Mouse (Mus musculus) frontal cortex, postnatal 25 days (tissue): ENCODE data around the gene Klk1.
"Not testable (repeated sequence)": the region's sequence is repeated elsewhere in the genome, so short reads cannot be mapped to it uniquely, and the experiment has no call there.

Experiments used
- DNase-seq, 2 experiments: peaks; one replicate each; pipeline ENCODE4 v3.0.0; 2022; ENCODE audit warnings: low spot score in 2 of 2

Klk1 gene

DNA sequence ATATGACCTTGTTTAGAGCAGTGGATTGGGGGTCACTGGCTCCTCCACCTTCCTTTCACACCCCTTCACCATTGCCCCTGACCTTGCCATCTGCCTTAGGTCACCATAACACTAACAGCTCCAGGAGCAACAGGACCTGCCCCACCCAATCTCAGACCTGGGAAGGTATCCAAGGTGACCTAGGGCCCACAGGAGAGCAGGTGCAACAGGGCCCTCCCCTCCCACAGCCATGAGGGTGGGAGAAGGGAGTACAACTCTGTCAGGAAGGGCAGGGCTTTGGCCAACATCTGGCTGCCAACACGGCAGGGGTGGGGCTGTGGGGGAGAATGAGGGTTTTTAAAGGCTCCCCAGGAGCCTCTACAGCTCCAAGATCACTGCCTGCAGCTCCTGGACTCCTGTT lies at the start of gene Klk1:
Gene Klk1, plus strand, starts transcription at position 285 of the 400 bp plus-strand sequence.
- DNase-seq, result no peak

DNA sequence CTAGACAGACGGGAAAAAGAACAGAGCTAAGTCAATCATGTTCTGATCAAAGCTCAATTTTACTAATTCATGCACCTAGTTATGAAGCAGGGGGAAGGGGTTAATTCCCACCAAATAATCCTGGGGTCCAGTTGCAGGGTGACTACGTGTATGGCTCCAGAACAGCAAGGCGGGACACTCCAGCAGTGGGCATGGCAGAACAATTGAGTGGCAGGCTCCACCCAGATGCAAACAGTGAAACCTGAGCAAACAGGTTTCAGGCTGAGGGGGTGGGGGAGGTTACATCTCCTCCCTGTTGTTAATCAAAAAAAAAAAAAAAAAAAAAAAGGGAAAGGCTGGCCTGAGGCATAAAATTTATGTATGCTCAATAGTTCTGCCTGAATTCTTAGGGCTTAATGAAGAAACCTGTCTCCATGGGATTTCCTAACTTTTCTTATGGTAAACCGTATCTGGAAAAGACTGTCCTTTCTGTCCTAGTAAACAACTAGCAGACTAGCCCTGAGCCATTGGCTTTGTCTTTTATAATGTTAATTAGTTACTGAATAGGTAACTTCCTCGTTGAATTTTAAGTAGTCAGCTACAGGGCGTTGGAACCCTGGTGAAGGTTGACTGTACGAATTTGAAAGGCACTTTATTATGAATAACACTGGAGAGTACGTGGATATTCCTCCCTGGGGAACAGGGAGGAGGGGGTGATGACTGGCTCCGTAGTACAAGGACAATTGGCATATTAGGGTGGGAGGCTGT lies 45.7 kb upstream of the Klk1 start:
- DNase-seq, result no peak

DNA sequence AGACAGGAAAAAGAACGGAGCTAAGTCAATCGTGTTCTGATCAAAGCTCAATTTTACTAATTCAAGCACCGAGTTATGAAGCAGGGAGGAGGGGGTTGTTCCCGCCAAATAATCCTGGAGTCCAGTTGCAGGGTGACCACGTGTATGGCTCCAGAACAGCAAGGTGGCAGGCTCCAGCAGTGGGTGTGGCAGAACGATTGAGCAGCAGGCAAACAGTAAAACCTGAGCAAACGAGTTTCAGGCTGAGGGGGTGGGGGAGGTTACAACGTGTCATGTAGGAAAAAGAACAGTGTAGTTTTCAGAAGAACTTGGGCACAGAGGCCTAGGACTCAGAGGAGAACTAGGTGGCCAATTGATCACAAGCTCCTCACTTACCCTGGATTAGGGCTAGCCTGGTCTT lies 38.6 kb upstream of the Klk1 start:
- not testable (repeated sequence) for DNase-seq

DNA sequence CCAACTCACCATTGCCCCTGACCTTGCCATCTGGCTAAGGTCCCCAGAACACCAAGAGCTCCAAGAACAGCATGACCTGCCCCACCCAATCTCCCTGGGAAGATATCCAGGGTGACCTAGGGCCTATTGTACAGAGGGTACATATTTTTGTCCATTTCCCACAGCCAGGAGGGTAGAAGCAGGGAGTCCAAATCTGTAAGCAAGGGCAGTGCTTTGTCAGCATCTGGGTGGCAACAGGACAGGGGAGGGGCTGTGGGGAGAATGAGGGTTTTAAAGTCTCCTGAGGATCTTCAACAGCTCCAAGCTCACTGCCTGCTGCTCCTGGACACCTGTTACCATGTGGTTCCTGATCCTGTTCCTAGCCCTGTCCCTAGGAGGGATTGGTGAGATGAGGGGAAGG lies 37.2 kb upstream of the Klk1 start, which contains the start of gene Klk1b24:
Gene Klk1b24, plus strand, starts transcription at position 301 of the 400 bp plus-strand sequence.
- DNase-seq, result not testable (repeated sequence)

DNA sequence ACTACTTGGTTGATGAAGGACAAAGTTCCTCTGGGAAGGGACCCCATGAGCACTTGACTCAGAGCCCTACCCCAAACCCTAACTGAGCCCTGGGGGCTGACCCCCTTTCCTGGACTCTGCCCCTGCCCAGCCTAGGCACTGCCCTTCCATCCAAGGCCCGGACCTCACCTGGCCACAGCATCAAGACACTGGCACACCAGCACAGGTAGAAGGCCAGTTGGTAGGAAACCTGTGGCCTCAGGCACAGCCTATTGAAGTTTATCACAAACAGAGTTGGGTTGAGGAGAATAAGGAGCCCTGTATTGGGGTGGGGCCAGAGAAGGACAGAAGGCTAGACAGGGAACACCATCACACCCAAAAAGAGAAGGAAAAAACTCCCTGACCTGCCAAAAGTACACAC lies 31.7 kb upstream of the Klk1 start:
- DNase-seq, result not testable (repeated sequence)

DNA sequence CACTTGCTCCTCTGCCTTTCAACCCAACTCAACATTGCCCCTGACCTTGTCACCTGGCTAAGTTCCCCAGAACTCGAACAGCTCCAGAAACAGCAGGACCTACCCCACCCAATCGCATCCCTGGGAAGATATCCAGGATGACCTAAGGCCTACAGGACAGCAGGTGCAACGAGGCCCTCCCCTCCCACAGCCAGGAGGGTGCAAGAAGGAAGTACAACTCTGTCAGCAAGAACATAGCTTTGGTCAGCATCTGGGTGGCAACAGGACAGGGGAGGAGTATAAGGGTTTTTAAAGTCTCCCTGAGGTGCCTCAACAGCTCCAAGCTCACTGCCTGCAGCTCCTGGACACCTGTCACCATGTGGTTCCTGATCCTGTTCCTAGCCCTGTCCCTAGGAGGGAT lies 27.3 kb upstream of the Klk1 start, which contains the start of gene Klk1b3:
Gene Klk1b3, plus strand, starts transcription at position 301 of the 400 bp plus-strand sequence.
- DNase-seq, result no peak

DNA sequence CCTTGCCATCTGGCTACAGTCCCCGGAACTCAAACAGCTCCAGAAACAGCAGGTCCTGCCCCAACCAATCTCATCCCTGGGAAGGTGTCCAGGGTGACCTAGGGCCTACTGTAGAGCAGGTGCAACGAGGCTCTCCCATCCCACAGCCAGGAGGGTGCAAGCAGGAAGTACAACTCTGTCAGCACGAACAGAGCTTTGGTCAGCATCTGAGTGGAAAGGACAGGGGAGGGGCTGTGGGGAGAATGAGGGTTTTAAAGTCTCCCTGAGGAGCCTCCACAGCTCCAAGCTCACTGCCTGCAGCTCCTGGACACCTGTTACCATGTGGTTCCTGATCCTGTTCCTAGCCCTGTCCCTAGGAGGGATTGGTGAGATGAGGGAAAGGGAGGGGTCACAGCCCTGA lies 18.0 kb upstream of the Klk1 start, which contains the start of gene Klk1b4:
Gene Klk1b4, plus strand, starts transcription at position 301 of the 400 bp plus-strand sequence.
- DNase-seq, result not testable (repeated sequence)

DNA sequence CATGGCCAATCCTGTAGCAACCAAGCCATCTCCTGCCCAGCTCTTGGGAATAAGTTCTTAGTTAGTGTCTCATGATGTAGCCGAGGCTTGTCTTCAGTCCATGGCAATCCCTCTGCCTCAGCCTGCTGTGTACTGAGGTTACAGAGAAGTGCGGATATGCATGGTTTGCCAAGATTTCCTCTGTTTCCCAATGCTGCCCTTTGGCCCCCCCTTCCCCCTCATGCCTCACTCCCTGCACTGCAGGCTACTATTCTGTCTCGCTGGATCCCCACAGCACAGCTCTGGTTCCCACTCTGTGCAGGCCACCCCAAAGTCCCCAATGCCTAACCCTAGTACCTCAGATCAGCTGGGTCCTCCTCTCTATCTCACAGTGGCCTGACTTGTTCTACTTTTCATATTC lies 16.9 kb upstream of the Klk1 start:
- DNase-seq, result no peak

DNA sequence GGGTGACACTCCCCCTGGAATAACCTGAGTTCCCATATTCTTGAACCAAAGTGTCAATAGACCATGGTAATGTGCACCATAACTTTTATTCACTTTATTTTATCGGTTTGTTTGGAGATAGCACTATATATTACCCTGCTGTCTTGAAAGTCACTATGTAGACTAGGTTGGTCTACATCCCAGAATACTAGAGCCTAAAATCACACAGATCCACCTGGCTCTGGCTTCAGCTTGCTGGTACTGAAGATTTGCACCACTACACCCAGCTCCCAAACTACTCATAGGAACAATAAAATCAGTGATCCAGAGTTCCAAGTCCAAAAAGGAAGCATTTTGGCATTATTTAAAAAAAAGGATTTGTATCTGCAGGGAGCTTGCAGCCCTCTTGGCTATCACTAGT lies 9.5 kb upstream of the Klk1 start, which contains the start of gene Klk1b5:
Gene Klk1b5, plus strand, starts transcription at position 301 of the 400 bp plus-strand sequence.
- DNase-seq, result no peak

DNA sequence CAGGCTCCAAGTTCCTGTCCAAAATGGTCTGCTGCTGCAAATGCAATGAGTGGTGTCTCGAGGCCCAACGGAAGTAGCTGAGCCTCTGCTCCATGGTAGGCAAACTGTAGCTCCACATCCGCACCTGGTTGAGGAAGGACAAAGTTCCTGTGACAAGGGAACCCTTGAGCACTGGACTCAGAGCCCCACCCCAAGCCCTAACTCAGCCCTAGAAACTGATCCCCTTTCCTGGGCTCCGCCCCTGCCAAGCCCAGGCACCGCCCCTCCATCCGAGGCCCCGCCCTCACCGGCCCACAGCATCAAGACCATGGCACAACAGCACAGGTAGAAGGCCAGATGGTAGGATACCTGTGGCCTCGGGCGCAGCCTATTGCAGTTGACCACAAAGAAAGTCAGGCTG lies 3.6 kb upstream of the Klk1 start:
- not testable (repeated sequence) for DNase-seq

DNA sequence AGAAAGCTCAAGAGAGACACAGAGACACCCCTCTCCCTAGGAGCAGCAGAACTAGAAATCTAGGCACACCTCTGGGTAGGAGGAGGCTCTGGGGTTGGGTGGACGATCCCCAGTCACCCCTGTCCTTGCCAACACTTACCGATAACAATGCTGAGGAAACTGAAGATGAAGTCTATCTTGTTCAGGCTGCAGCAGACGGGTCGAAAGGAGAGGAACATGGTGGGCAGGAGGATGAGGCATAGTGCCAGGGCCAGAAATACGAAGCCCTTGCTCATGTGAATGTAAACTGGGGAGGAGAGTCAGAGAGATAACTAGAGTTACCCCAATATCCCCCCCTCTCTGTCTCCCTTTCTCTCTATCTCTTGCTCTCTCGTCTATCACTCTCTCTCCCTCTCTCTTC lies 2.8 kb upstream of the Klk1 start:
- not testable (repeated sequence) for DNase-seq

DNA sequence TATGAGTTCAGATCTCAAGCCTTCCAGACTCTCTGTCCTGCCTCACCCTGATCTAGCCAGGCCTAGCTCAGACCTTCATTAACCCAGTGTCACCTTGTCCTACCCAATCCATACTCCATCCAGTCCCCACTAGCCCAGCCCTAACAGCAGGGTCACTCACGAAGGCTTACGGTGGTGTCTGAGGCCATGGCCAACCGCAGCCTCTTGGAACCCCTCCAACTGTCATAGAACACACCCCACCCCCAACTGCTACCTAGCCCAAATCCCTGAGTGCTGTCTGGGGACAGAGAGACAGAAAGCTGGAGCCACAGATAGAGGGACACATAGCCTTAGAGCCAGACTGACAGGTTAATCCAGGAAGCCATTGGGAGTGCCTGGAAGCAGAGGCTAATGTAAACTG lies 10.7 kb downstream of the Klk1 start, which contains the start of gene Gm36864:
Gene Gm36864, plus strand, starts transcription at position 269 of the 400 bp plus-strand sequence.
- no peak for DNase-seq

DNA sequence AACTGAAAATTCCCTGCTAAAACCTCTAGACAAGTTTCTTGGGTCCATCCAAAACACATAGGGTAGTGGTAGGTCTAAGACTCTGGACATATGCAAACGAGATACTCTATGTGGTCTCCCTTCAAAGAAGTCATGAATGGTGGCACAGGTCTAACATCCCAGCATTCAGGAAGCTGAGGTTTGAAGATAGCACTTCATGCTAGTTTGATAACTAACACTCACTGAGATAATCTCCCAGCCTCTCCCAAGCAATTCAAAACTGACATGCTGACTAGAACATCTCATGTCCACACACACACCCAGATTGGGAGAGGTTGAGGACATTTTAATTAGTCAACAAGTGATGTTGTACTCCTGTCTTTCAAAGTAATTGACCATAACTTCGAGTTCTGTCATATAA lies 14.8 kb downstream of the Klk1 start:
- DNase-seq, result no peak

DNA sequence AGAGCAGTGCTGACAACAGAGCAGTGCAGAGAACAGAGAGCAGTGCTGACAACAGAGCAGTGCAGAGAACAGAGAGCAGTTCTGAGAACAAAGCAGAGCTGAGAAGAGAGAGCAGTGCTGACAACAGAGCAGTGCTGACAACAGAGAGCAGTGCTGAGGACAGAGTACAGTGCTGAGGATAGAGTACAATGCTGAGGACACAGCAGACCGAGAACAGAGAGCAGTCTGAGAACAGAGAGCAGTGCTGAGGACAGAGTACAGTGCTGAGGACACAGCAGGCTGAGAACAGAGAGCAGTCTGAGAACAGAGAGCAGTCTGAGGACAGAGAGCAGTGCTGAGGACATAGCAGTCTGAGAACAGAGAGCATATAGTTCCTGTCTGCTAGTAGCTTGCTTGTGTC lies 15.6 kb downstream of the Klk1 start:
- no peak for DNase-seq

DNA sequence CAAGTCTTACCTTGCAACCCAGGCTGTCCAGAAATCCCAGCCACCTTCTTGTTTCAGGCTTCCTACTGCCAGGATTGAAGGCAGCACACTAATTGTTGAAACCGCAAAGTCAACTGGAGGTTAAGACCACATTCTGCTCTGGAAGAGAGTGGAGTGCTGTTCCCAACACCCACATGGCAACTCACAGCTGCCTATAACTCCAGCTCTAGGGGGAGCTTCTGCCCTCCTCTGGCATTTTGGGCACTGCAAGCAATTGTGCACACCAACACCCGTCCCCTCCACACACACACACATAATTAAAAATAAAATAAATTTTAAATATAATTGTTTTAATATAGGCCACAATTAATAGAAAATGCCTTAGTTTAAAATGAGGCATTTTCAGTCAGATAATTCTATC lies 16.0 kb downstream of the Klk1 start:
- no peak for DNase-seq

DNA sequence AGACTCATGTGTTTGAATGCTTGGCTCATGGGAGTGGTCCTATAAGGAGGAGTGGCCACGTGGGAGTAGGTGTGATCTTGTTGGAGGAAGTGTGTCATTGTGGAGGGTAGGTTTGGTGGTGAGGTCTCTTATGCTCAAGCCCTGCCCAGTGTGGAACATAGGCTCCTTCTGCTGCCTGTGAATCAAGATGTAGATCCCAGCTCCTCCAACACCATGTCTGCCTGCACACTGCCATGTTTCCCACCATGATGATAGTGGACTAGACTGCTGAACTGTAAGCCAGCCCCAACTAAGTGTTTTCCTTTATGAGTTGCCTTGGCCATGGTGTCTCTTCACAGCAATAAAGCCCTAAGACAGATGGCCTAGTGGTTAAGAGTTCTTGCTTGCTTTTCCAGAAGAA lies 18.9 kb downstream of the Klk1 start:
- no peak for DNase-seq

DNA sequence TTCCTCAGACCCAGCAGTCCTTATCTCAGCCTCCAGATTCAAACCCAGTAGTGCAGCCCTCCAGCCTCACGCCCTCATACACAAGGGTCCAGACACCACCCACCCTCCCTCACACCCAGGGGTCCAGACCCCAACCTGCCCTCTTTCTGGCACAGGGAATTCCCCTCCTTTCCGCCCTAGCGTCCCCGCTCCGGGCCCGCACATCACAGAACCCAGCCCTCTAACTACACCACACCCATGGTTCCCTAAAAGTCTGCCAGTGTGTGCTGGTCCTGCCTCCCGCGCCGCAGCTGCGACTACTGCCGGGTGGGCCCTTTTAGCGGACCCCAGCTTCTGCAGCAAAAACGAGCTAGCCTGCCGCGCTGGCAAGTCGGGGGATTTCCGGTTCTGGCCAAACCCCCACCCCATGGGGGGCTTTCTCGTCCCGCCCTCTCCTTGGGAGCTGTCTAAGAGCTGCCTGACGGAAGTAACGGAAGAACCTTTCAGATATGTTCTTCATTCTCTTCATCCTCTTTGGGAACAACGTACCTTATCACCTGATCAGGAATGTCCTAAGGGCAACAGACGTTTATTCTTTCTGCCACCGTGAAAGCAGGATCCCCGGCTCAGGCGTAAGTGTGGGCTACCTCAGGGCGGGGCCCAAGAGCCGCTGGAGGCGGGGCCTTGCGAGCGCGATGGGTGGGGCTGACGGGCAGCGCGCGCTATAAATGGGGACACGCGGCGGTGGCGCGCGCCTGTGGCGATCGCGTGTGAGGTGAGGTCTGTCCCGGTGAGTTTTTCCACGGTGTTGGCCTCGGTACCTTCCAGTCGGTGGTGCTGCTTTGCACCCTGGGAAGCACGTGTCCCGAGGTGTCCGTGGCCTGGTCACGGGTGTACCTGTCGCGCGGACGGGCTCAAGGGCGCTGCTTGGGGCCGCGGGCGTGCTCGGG lies 21.2 kb downstream of the Klk1 start, which contains the start of the genes 1700028J19Rik and 2410002F23Rik:
Gene 1700028J19Rik, minus strand, starts transcription at position 641 of the 929 bp plus-strand sequence.
Gene 2410002F23Rik, plus strand, starts transcription at position 668 of the 929 bp plus-strand sequence.
- DNase-seq, result peak; percentile 89 to 93

DNA sequence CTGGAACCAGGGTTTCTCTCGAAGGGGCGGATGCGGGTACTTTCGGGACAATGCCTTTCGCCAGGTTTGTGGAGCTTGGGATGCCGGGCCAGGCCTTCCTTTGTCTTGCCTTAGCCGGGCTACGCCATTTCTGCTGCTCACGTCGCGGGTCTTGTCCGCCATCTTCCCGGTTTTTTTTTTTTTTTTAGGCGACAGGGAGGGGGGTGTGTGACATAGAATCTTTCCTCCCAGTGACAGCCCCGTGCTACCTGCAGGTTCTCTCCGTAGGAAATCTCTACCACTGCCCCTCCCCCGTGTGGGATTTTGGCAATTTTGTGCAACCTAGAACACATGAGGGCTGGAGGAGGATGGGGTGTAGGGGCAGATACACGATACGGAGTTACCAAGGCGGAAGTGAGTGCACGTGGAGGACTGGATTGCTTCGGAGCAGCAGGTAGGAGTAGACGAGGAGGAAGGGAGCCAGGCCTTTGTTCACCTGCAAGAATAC lies 21.9 kb downstream of the Klk1 start:
- peak; percentile 28 to 41 for DNase-seq

DNA sequence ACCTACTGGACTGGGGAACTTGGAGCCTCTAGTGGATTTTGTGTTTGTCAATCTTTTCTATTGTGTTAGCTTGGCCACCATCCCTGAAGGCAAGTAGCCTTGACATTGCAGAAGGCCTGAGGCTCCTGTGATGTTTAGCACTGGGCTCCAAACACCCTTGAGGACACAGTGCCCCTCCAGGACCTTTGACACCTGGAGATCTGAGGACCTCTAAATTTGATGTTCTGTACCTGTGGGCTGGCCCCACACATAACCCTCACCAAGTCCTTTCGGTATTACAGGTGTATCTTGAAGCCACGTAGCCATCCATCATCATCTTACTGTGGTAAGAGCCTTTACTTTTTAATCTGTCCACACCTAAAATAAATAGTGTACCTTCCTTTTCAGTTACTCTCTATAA lies 22.8 kb downstream of the Klk1 start:
- no peak for DNase-seq

DNA sequence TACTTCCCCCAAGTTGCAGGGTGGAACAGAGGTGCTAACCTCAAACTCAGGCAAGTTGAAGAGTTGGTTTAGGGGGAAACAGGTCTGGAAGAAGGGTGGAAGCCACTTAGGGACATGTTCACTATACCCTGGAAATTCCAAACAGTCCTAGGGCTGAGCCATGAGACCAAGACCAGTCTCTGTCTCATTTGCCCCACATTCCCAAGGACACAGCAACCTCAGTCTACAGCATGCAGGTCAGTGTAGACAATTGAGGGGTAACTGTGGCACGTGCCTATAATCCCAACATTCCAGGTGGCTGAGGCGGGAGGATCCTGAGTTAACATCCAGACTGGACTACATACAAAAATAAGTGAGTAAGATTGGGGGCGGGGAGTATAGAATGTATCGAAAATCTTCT lies 24.1 kb downstream of the Klk1 start:
- DNase-seq, result no peak

DNA sequence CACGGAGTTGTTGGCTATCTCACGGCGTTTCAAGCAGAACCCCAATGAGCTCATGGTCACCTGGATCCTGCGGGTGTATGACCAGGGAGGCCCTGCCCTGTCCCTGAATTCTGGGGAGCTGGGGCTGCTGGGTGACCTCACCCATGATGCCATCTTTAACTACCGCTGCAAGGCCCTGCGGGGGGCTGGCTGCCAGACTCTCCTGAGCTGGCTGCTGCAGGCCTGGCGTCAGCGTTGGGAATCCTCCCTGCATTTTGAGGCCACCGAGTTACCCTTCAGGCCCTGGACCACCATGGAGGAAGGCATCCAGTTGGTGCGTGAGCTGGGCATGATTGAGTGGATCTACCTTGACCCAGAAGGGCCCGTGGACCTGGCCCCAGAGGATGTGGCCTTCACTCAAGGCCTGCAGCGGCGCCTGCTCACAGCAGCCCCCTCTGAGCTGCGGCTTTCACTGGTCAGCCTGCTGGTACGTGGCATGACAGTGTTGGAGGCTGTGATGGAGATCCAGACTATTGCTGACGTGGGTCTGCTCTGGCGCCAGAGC lies 25.6 kb downstream of the Klk1 start:
- DNase-seq, result not testable (repeated sequence)
